Mouse (Mus musculus) spleen, adult 2 months (tissue): ENCODE measurements around the gene Fam155a. TPM values are rescaled to one million over a fixed set of nuclear protein-coding genes. Genes with fewer than 3 reads are reported as not detected.
A peak's percentile ranks its signal among the peaks of the same experiment; 100 is the strongest.

ENCODE experiments used
- DNase-seq, 2 experiments: peaks; one replicate each; pipeline versions ENCODE4 v3.0.0 to v3.0.0-alpha.2; 2012 to 2021; ENCODE audit warnings: low spot score in 2 of 2, low read depth in 1 of 2
- H3K27ac ChIP-seq: fragments of 200-500 bp; 2 replicates; pipeline ENCODE4 v1.5.1; 2012; ENCODE audit warnings: low read length, inconsistent platforms; ENCODE audit not compliant: insufficient read depth
- H3K27me3 ChIP-seq: fragments of 200-500 bp; 2 replicates; pipeline ENCODE4 v1.6.1; 2012; ENCODE audit warnings: mild to moderate bottlenecking, moderate library complexity, low read length, inconsistent platforms; ENCODE audit not compliant: control insufficient read depth, insufficient read depth
- H3K36me3 ChIP-seq: fragments of 200-500 bp; 2 replicates; pipeline ENCODE4 v1.6.1; 2012; ENCODE audit warnings: mild to moderate bottlenecking, low read length, inconsistent platforms; ENCODE audit not compliant: control insufficient read depth, insufficient read depth
- H3K4me1 ChIP-seq: fragments of 200-500 bp; 2 replicates; pipeline ENCODE4 v1.6.1; 2011; ENCODE audit warnings: inconsistent platforms; ENCODE audit not compliant: control insufficient read depth, insufficient read depth, insufficient read length
- H3K4me3 ChIP-seq: fragments of 200-500 bp; 2 replicates; pipeline ENCODE4 v1.5.1; 2011; ENCODE audit warnings: mild to moderate bottlenecking, inconsistent platforms; ENCODE audit not compliant: insufficient read depth, insufficient read length; ENCODE audit errors: extremely low read depth
- CTCF ChIP-seq: fragments of 200-500 bp; IDR thresholded peaks from 2 replicates; pipeline ENCODE4 v1.5.1; 2011; ENCODE audit warnings: mild to moderate bottlenecking, inconsistent platforms; ENCODE audit not compliant: insufficient read depth, insufficient read length, insufficient replicate concordance; ENCODE audit errors: extremely low read depth
- POLR2A ChIP-seq: fragments of 200-500 bp; IDR thresholded peaks from 2 replicates; pipeline ENCODE4 v1.6.1; 2011; ENCODE audit warnings: low read depth, low read length, inconsistent platforms
- WGBS: fragments of 180-500 bp; shearing (Covaris S2); methylation state at CpG from one replicate; pipeline ENCODE4 v1.1.7; 2018; 5-methylcytosine and 5-hydroxymethylcytosine counted together
- polyA plus RNA-seq: library from polyadenylated mRNA; depleted of rRNA; stranded (reverse); fragments of >200 nt; gene quantifications from 2 replicates; pipeline ENCODE4 v1.2.3, GENCODE M21; 2012

Fam155a gene
- polyA plus RNA-seq, 1 experiment = not detected

- H3K4me3 ChIP-seq = no peak overlapping the region
- H3K36me3 ChIP-seq = no peaks in the 10 kb centered on the region
- 3% methylated on average over 55 of the region's 55 CpGs for WGBS
These were observed 901 bp upstream of the Fam155a start for GRCm38 (mm10) chr8:9771606-9772518.

GRCm38 (mm10) chr8:9770261-9770998 lies 531 bp downstream of the Fam155a start:
- H3K4me3 ChIP-seq = no peak overlapping the region
- no peaks in the 10 kb centered on the region; the same call in 1 of the 2 replicates for H3K27me3 ChIP-seq
- DNase-seq = no peak
- no peak for TF ChIP-seq POLR2A
- no peak for TF ChIP-seq CTCF
- H3K36me3 ChIP-seq = no peaks in the 10 kb centered on the region
- H3K27ac ChIP-seq = no peak overlapping the region
- no peaks in the 10 kb centered on the region for H3K4me1 ChIP-seq
- 7% methylated on average over 48 of the region's 48 CpGs for WGBS

More at GRCm38 (mm10) chr8:9771606-9772518, 901 bp upstream of the Fam155a start:
- no peak for DNase-seq
- no peak for TF ChIP-seq CTCF
- TF ChIP-seq POLR2A = no peak
- Histone ChIP-seq H3K27ac (no peak overlapping the region), H3K27me3 (no peaks in the 10 kb centered on the region; the same call in 1 of the 2 replicates), H3K4me1 (no peaks in the 10 kb centered on the region)

DNA sequence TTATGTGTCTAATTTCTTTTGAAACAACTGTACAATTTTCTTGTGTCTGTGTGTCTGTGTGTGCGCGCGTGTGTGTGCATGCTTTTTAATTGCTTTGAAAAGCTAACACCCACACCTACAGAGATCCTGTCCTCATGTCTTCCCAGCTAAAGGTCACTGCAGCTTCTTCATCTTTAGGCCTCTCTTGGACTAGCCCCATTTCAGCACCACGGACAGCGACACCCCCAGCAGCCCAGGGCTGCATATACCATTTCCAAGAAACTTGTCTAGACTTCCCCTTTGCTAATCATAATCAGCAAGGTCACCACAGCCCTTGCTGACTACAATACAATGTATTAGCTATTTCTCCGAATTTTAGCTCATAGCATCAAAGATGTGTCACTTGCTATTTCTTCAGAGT lies 1.9 kb downstream of the Fam155a start:
- WGBS = 29% methylated on average over 6 of the region's 6 CpGs
- H3K27me3 ChIP-seq = no peaks in the 10 kb centered on the region; the same call in 1 of the 2 replicates
- peak in 1 of 2 experiments; percentile 10 for DNase-seq
- no peak for TF ChIP-seq CTCF
- no peak for TF ChIP-seq POLR2A
- no peaks in the 10 kb centered on the region for H3K4me1 ChIP-seq
- H3K4me3 ChIP-seq = no peak overlapping the region
- no peak overlapping the region for H3K27ac ChIP-seq
- no peaks in the 10 kb centered on the region for H3K36me3 ChIP-seq

GRCm38 (mm10) chr8:9735169-9735568 lies 35.8 kb downstream of the Fam155a start:
- no peak for DNase-seq
- Histone ChIP-seq H3K27ac (no peak overlapping the region), H3K36me3 (no peaks in the 10 kb centered on the region), H3K27me3 (no peaks in the 10 kb centered on the region), H3K4me3 (no peak overlapping the region), H3K4me1 (no peaks in the 10 kb centered on the region)
- 78% methylated on average over 5 of the region's 5 CpGs for WGBS
- no peak for TF ChIP-seq POLR2A
- TF ChIP-seq CTCF = no peak

GRCm38 (mm10) chr8:9709791-9710190 lies 61.2 kb downstream of the Fam155a start:
- DNase-seq = no peak
- no peak for TF ChIP-seq POLR2A
- no peak for TF ChIP-seq CTCF
- 95% methylated on average over 4 of the region's 4 CpGs for WGBS
- no peak overlapping the region for H3K4me3 ChIP-seq
- no peaks in the 10 kb centered on the region for H3K36me3 ChIP-seq
- no peak overlapping the region for H3K27ac ChIP-seq
- H3K4me1 ChIP-seq = no peaks in the 10 kb centered on the region
- no peaks in the 10 kb centered on the region for H3K27me3 ChIP-seq

DNA sequence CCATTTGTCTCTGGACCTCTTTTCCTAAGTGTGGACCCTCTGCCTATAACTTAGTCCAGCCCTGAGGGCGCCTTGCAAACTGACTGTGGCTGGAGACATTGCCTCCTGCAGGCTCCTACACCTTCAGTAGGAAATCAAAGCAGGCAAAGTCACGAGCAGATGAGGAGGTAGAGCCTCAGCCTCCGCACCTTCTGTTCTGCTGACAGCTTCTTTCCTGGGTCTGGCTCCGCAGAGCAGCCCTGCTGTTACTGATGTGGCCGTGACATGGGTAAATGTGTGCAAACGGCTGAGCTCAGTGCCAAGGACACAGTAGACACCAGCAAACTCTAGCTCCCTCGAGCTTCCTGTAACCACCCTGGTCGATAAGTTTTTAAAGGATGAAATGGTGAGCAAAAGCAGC lies 63.5 kb downstream of the Fam155a start:
- TF ChIP-seq CTCF (no peak), POLR2A (no peak)
- 83% methylated on average over 8 of the region's 8 CpGs for WGBS
- Histone ChIP-seq H3K4me1 (no peaks in the 10 kb centered on the region), H3K27ac (no peak overlapping the region), H3K4me3 (no peak overlapping the region), H3K36me3 (no peaks in the 10 kb centered on the region), H3K27me3 (no peaks in the 10 kb centered on the region)
- no peak for DNase-seq

DNA sequence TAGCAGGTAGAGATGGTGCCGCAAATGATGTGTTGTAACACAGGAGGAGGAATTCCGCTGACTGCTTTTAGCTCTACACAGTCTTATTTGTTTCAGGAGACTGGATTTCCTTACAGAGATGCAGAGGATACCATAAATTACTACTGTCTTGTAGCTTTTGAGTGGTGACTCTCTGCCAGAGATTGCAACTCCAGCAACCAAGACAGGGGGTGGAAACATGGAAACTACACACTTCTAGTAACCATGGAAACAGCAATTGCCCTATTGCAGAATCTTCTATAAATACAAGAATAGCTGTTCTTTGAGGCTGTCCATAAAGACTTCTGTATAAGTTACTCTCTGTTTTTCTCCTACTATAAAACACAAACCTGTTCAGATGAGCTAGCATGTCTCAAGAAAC lies 76.2 kb downstream of the Fam155a start:
- no peak for DNase-seq
- no peaks in the 10 kb centered on the region for H3K36me3 ChIP-seq
- H3K27ac ChIP-seq = no peak overlapping the region
- no peaks in the 10 kb centered on the region for H3K27me3 ChIP-seq
- 91% methylated on average over 2 of the region's 2 CpGs for WGBS
- no peak for TF ChIP-seq CTCF
- no peak for TF ChIP-seq POLR2A
- no peak overlapping the region for H3K4me3 ChIP-seq
- no peaks in the 10 kb centered on the region for H3K4me1 ChIP-seq
